Mouse (Mus musculus) midbrain, embryonic 14.5 days (tissue): ENCODE measurements around the gene Rbpj. TPM values are rescaled to one million over a fixed set of nuclear protein-coding genes. Genes with fewer than 3 reads are reported as not detected.

Source experiments
- ATAC-seq: fragments of 200-750 bp; cut with Nextera tagmentation; 2 replicates; pipeline ENCODE4 v1.8.0; 2017; ENCODE audit warnings: moderate number of reproducible peaks, moderate library complexity; ENCODE audit not compliant: low FRiP score, low TSS enrichment
- DNase-seq: peaks from one replicate; pipeline ENCODE4 v3.0.0-alpha.2; 2015
- H3K27ac ChIP-seq: fragments of 300-500 bp; sonication (generic); replicated peaks from 2 replicates; pipeline ENCODE4 v1.5.1; 2014; ENCODE audit warnings: mild to moderate bottlenecking, low read depth, low read length, moderate library complexity
- H3K27me3 ChIP-seq: fragments of 300-500 bp; sonication (generic); 2 replicates; pipeline ENCODE4 v1.6.1; 2014; ENCODE audit warnings: low read length, control low read depth, mixed read lengths; ENCODE audit not compliant: control insufficient read depth, insufficient read depth
- H3K36me3 ChIP-seq: fragments of 300-500 bp; sonication (generic); 2 replicates; pipeline ENCODE4 v1.6.1; 2014; ENCODE audit warnings: low read length, control low read depth; ENCODE audit not compliant: control insufficient read depth, insufficient read depth
- H3K4me1 ChIP-seq: fragments of 300-500 bp; sonication (generic); 2 replicates; pipeline ENCODE4 v1.6.1; 2014; ENCODE audit warnings: mild to moderate bottlenecking, antibody characterized with exemption, low read length, control low read depth; ENCODE audit not compliant: control insufficient read depth, insufficient read depth
- H3K4me2 ChIP-seq: fragments of 300-500 bp; sonication (generic); 2 replicates; pipeline ENCODE4 v1.6.1; 2014; ENCODE audit warnings: mild to moderate bottlenecking, low read length, moderate library complexity
- H3K4me3 ChIP-seq: fragments of 300-500 bp; sonication (generic); replicated peaks from 2 replicates; pipeline ENCODE4 v1.5.1; 2014; ENCODE audit warnings: low read depth, low read length
- H3K9ac ChIP-seq: fragments of 300-500 bp; sonication (generic); replicated peaks from 2 replicates; pipeline ENCODE4 v1.6.1; 2014; ENCODE audit warnings: mild to moderate bottlenecking, low read length, moderate library complexity
- H3K9me3 ChIP-seq: fragments of 300-500 bp; sonication (generic); 2 replicates; pipeline ENCODE4 v1.6.1; 2016; ENCODE audit warnings: low read length, control low read depth, mixed read lengths; ENCODE audit not compliant: control insufficient read depth
- WGBS: fragments of 180-500 bp; shearing (Covaris S2); extraction: QIAGEN DNeasy Blood & Tissue Kit; methylation state at CpG from one replicate; pipeline ENCODE4 v1.1.7; 2014; 5-methylcytosine and 5-hydroxymethylcytosine counted together
- polyA plus RNA-seq: library from polyadenylated mRNA; unstranded; fragments of >200 nt; fragmentation: Nextera tagmentation; extraction: Ambion mirVana; gene quantifications from 2 replicates; pipeline ENCODE4 v1.2.1, GENCODE M21; 2014

Gene Rbpj
- polyA plus RNA-seq, 1 experiment from 2014 or later, result 52.9 TPM

DNA sequence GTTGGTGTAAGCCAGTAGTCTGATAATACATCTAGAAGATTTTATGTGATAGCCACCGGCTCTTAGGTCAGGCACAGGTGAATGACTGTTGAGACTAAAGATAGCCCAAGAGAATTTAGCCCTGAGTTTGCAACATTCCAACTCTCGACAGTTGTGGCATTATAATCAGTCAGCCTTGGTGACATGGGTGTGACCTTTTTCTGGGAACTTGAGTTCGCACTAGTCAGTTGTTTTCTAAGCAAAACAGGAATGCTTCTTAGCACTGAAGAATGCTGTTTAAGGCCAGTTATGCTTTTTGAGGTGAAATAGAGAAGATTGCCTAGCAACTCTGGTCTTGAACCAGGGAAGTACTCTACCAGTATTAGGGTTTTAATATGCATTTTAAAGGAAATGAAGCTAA is 170.8 kb downstream of the Rbpj start:
- Histone ChIP-seq H3K4me3 (no peak overlapping the region), H3K9ac (no peak overlapping the region), H3K27me3 (no peaks in the 10 kb centered on the region), H3K27ac (no peak overlapping the region), H3K4me2 (no peak overlapping the region), H3K36me3 (no peaks in the 10 kb centered on the region), H3K4me1 (no peaks in the 10 kb centered on the region), H3K9me3 (no peaks in the 10 kb centered on the region)
- WGBS, result 86% methylated on average over 3 of the region's 3 CpGs
- ATAC-seq (no peak), DNase-seq (no peak)

- no peaks in the 10 kb centered on the region for H3K27me3 ChIP-seq
- ATAC-seq (no peak), DNase-seq (no peak)
- WGBS, result 89% methylated on average over 3 of the region's 3 CpGs
- H3K9ac ChIP-seq, result no peak overlapping the region
- H3K4me1 ChIP-seq, result no peaks in the 10 kb centered on the region
- no peaks in the 10 kb centered on the region for H3K9me3 ChIP-seq
- no peak overlapping the region for H3K4me2 ChIP-seq
- H3K27ac ChIP-seq, result no peak overlapping the region
- H3K4me3 ChIP-seq, result no peak overlapping the region
- peaks cover 3% of the 10 kb centered on the region for H3K36me3 ChIP-seq
These were observed 171.3 kb downstream of the Rbpj start for GRCm38 (mm10) chr5:53637206-53637605.

DNA sequence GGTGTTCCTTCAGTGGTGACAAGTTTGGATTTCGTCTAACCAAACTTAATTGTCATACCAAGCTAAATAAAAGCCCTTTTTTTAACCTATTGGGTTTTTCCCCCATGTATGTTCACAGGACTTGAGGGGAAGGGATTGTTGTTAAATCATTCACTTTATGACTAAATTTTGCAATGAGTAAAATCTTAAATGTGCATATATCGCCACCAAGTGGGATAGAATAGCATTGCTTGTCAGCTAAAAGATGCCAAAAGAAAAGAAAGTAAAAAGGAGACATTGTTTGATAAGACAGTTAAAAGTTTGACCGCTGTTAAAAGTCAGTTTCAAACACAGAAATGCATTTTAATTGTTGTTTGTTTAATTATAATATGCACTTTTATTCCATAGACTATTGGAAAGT is 172.7 kb downstream of the Rbpj start:
- Histone ChIP-seq H3K27ac (no peak overlapping the region), H3K4me3 (no peak overlapping the region), H3K4me1 (no peaks in the 10 kb centered on the region), H3K36me3 (peaks cover 11% of the 10 kb centered on the region), H3K9ac (no peak overlapping the region), H3K4me2 (no peak overlapping the region), H3K9me3 (no peaks in the 10 kb centered on the region), H3K27me3 (no peaks in the 10 kb centered on the region)
- 88% methylated on average over 3 of the region's 3 CpGs for WGBS
- ATAC-seq, result no peak
- peak; percentile 74 for DNase-seq

DNA sequence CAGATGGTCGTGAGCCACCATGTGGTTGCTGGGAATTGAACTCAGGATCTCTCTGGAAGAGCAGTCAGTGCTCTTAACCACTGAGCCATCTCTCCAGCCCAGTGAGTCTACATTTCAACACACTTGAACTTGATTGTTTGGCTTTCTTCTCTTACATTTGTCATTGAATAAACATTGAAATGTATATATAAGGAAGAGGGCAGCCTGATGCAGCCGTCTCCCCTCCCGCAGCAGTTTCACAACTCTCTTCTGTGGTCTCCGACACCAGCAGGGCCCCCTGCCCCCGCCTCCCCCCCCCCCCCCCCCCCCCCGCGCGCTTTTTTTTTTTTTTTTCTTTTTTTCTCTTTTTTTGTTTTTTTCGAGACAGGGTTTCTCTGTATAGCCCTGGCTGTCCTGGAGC is 180.7 kb downstream of the Rbpj start:
- Histone ChIP-seq H3K9ac (no peak overlapping the region), H3K36me3 (peaks cover 42% of the 10 kb centered on the region), H3K4me1 (no peaks in the 10 kb centered on the region), H3K4me2 (no peak overlapping the region), H3K27me3 (no peaks in the 10 kb centered on the region), H3K4me3 (no peak overlapping the region), H3K27ac (no peak overlapping the region), H3K9me3 (no peaks in the 10 kb centered on the region)
- no peak for DNase-seq
- 85% methylated on average over 6 of the region's 9 CpGs for WGBS
- ATAC-seq, result no peak

GRCm38 (mm10) chr5:53647358-53647757 is 181.4 kb downstream of the Rbpj start:
- H3K4me1 ChIP-seq, result no peaks in the 10 kb centered on the region

GRCm38 (mm10) chr5:53656596-53656995 is 190.6 kb downstream of the Rbpj start:
- Histone ChIP-seq H3K36me3 (peaks cover 17% of the 10 kb centered on the region), H3K27ac (no peak overlapping the region), H3K9me3 (no peaks in the 10 kb centered on the region), H3K4me1 (no peaks in the 10 kb centered on the region), H3K4me3 (no peak overlapping the region), H3K27me3 (no peaks in the 10 kb centered on the region), H3K4me2 (no peak overlapping the region), H3K9ac (no peak overlapping the region)
- DNase-seq (no peak), ATAC-seq (no peak)
- 35% methylated on average over 1 of the region's 1 CpGs for WGBS

More at GRCm38 (mm10) chr5:53647358-53647757, 181.4 kb downstream of the Rbpj start:
- no peak overlapping the region for H3K4me3 ChIP-seq
- no peak overlapping the region for H3K9ac ChIP-seq
- peaks cover 45% of the 10 kb centered on the region for H3K36me3 ChIP-seq
- ATAC-seq (no peak), DNase-seq (no peak)
- H3K4me2 ChIP-seq, result no peak overlapping the region
- no peaks in the 10 kb centered on the region for H3K27me3 ChIP-seq
- H3K27ac ChIP-seq, result no peak overlapping the region
- no peaks in the 10 kb centered on the region for H3K9me3 ChIP-seq
- 95% methylated on average over 2 of the region's 2 CpGs for WGBS

- H3K27me3 ChIP-seq, result no peaks in the 10 kb centered on the region
- WGBS, result 81% methylated on average over 6 of the region's 6 CpGs
- H3K4me2 ChIP-seq, result no peak overlapping the region
- no peak overlapping the region for H3K27ac ChIP-seq
- no peaks in the 10 kb centered on the region for H3K4me1 ChIP-seq
- DNase-seq, result peak; percentile 74
- no peaks in the 10 kb centered on the region for H3K9me3 ChIP-seq
- no peak overlapping the region for H3K9ac ChIP-seq
- ATAC-seq, result peak; percentile 55; the same call in 1 of the 2 replicates
- H3K4me3 ChIP-seq, result no peak overlapping the region
- peaks cover 8% of the 10 kb centered on the region; the same call in 1 of the 2 replicates for H3K36me3 ChIP-seq
These were observed 192.0 kb downstream of the Rbpj start for GRCm38 (mm10) chr5:53657925-53658324.

DNA sequence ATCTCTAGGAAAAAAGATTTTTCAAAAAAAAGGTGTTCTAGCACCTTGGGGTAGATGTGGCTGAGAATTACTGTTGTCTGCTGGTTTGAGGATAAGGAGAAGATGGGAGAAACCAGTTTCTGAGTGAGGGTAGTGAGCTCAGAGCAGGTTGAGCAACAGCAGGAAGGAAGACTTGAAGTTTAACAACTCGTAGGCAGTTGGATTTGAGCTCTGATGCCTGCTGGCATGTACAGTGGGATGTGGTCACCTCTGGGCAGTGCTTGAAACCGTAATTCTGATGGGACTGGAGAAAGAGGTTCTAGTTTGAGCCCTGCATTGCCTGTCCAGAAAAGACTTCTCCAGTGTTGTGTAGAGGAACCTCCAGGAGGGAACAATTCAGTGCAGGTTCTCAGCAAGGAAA is 195.6 kb downstream of the Rbpj start:
- H3K4me2 ChIP-seq, result no peak overlapping the region
- WGBS, result 95% methylated on average over 2 of the region's 2 CpGs
- H3K4me3 ChIP-seq, result no peak overlapping the region
- H3K27me3 ChIP-seq, result no peaks in the 10 kb centered on the region
- no peak for DNase-seq
- ATAC-seq, result no peak
- H3K9me3 ChIP-seq, result no peaks in the 10 kb centered on the region
- H3K9ac ChIP-seq, result no peak overlapping the region
- no peaks in the 10 kb centered on the region for H3K4me1 ChIP-seq
- 0 out of 2 replicates have a peak, but pooled peaks cover 1% of the 10 kb centered on the region for H3K36me3 ChIP-seq
- H3K27ac ChIP-seq, result no peak overlapping the region

- H3K9me3 ChIP-seq, result no peaks in the 10 kb centered on the region
- WGBS, result 67% methylated on average over 1 of the region's 1 CpGs
- no peak overlapping the region for H3K9ac ChIP-seq
- no peaks in the 10 kb centered on the region for H3K4me1 ChIP-seq
- H3K4me2 ChIP-seq, result no peak overlapping the region
- H3K4me3 ChIP-seq, result no peak overlapping the region
- no peaks in the 10 kb centered on the region for H3K36me3 ChIP-seq
- ATAC-seq (no peak), DNase-seq (no peak)
- no peak overlapping the region for H3K27ac ChIP-seq
- H3K27me3 ChIP-seq, result no peaks in the 10 kb centered on the region
These were observed 196.5 kb downstream of the Rbpj start for GRCm38 (mm10) chr5:53662413-53662812.
